Mouse (Mus musculus) liver, adult 2 months (tissue): ENCODE measurements at regions not wholly inside any gene's neighbourhood (a gene's known extent, or its start where the extent isn't known, plus 50 kb on each side); places are given as distances from the start of the nearest gene placed in this dataset.

Source experiments
- CTCF ChIP-seq: fragments of 200-500 bp; IDR thresholded peaks from 2 replicates; pipeline ENCODE4 v1.5.1; 2011; ENCODE audit warnings: low read depth, low read length, control low read depth
- POLR2A ChIP-seq: fragments of 200-500 bp; IDR thresholded peaks from 2 replicates; pipeline ENCODE4 v1.6.1; 2011; ENCODE audit warnings: low read length, control low read depth; ENCODE audit not compliant: insufficient read depth; ENCODE audit errors: extremely low read depth

DNA sequence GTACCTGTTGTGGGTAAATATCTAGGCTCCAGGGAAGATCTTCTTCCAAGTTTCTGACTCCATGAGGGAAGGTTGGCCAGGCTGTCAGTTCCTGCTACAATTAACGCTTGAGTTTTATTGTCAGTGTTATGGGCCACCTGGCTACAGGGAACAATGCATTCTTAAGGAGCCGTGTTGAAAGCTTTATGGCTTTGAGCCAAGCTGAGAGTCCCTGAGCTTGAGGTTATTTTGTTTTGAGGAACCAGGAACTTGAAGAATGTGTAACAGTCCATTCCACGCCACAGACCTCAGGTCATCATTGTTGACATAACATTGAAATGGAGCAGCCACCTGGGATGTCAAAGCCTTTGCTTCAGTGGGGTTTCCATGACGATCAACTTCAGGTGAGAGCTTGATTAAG, 71.6 kb upstream of the Lhx8 start:
- no peak for TF ChIP-seq POLR2A
- TF ChIP-seq CTCF: no peak
